ENCODE assay signal across 8 mouse cellular contexts in genomic region chr4:43030780-43031230, GRCm38 (mm10). TPM values are rescaled to one million over a fixed set of nuclear protein-coding genes. Genes with fewer than 3 reads are reported as not detected.
DNase-seq lines count a peak whose midpoint lies in the region; ATAC-seq and TF ChIP-seq lines count a peak whose summit lies in the region.

No protein-coding gene starts in this region.

- peak; percentile 65 for DNase-seq in kidney, adult 2 months
- no peak for DNase-seq in kidney, adult 11 months
- no peak for DNase-seq in ES-E14 (ENCODE audit: low read depth, low spot score)
- no peak for DNase-seq in thymus, postnatal 14 days
- DNase-seq in cerebellum, adult 11 months, result no peak

- in situ Hi-C loops in ES-E14 (cut with MboI; ENCODE audit: low sequenced_read_pairs in 2 of 2, unreplicated experiment in 2 of 2), result no loop called here

- no peak for TF ChIP-seq CTCF in kidney, adult 2 months (conservative IDR thresholded peaks at IDR 0.05; ENCODE audit: insufficient read depth, insufficient read length, low read depth, low read length)

- peak; percentile 69 for ATAC-seq in kidney, embryonic 16.5 days (ENCODE audit: low FRiP score, low TSS enrichment)
- no peak for ATAC-seq in midbrain, embryonic 12.5 days (ENCODE audit: low FRiP score, low read depth)

- peak overlapping the region; percentile 94 for H3K9ac ChIP-seq in ES-E14 (ENCODE audit: insufficient read depth, low read depth, low read length, poor library complexity, severe bottlenecking)
- H3K9ac ChIP-seq in kidney, embryonic 16.5 days (replicated peaks; ENCODE audit: low read length), result peak overlapping the region; percentile 96
- H3K9ac ChIP-seq in midbrain, embryonic 12.5 days (replicated peaks), result peak overlapping the region; percentile 92

- no peaks in the 10 kb centered on the region for H3K36me3 ChIP-seq in kidney, adult 2 months (ENCODE audit: control insufficient read depth, insufficient read depth, low read length)
- peaks cover 14% of the 10 kb centered on the region for H3K36me3 ChIP-seq in ES-E14 (ENCODE audit: control insufficient read depth, insufficient read depth, low read length, poor library complexity, severe bottlenecking)
- peaks cover 86% of the 10 kb centered on the region for H3K36me3 ChIP-seq in erythroblast, embryonic 14.5 days (ENCODE audit: control insufficient read depth)
- H3K36me3 ChIP-seq in kidney, embryonic 16.5 days (ENCODE audit: insufficient read depth, low read length), result peaks cover 40% of the 10 kb centered on the region
- H3K36me3 ChIP-seq in midbrain, embryonic 12.5 days, result peaks cover 68% of the 10 kb centered on the region

- H3K4me2 ChIP-seq in kidney, embryonic 16.5 days (replicated peaks; ENCODE audit: low read depth, low read length), result peak overlapping the region; percentile 92
- peak overlapping the region; percentile 88 for H3K4me2 ChIP-seq in midbrain, embryonic 12.5 days (replicated peaks)

- 1% methylated on average over 28 of the region's 28 CpGs for WGBS in kidney, adult 2 months
- WGBS in kidney, embryonic 16.5 days, result 2% methylated on average over 28 of the region's 28 CpGs
- 1% methylated on average over 28 of the region's 28 CpGs for WGBS in midbrain, embryonic 12.5 days

- no peak for TF ChIP-seq POLR2A in kidney, adult 2 months (IDR thresholded peaks at IDR 0.05; ENCODE audit: low read depth, low read length)

- peaks cover 7% of the 10 kb centered on the region; the same call in 1 of the 2 replicates for H3K4me1 ChIP-seq in kidney, adult 2 months (ENCODE audit: control insufficient read depth, insufficient read depth, low read length)
- H3K4me1 ChIP-seq in ES-E14 (ENCODE audit: control insufficient read depth in 2 of 2, insufficient read depth in 2 of 2, low read length in 2 of 2, poor library complexity in 1 of 2), result peaks cover 0 to 3% of the 10 kb centered on the region in 2 experiments; a peak in 1 of 4 replicates
- H3K4me1 ChIP-seq in erythroblast, embryonic 14.5 days (ENCODE audit: control insufficient read depth), result peaks cover 56% of the 10 kb centered on the region
- H3K4me1 ChIP-seq in kidney, embryonic 16.5 days (ENCODE audit: insufficient read depth, low read length), result peaks cover 14% of the 10 kb centered on the region
- H3K4me1 ChIP-seq in midbrain, embryonic 12.5 days, result peaks cover 21% of the 10 kb centered on the region

- no peaks in the 10 kb centered on the region for H3K9me3 ChIP-seq in ES-E14 (ENCODE audit: control insufficient read depth, insufficient read depth, low read depth, low read length)
- H3K9me3 ChIP-seq in erythroblast, embryonic 14.5 days (ENCODE audit: control insufficient read depth, low read length), result no peaks in the 10 kb centered on the region
- H3K9me3 ChIP-seq in kidney, embryonic 16.5 days (ENCODE audit: low read length), result no peaks in the 10 kb centered on the region
- no peaks in the 10 kb centered on the region for H3K9me3 ChIP-seq in midbrain, embryonic 12.5 days

- H3K27me3 ChIP-seq in kidney, adult 2 months (replicated peaks; ENCODE audit: control insufficient read depth, insufficient read depth, low read length), result no peaks in the 10 kb centered on the region
- no peaks in the 10 kb centered on the region for H3K27me3 ChIP-seq in erythroblast, embryonic 14.5 days (ENCODE audit: control insufficient read depth)
- no peaks in the 10 kb centered on the region for H3K27me3 ChIP-seq in kidney, embryonic 16.5 days (ENCODE audit: insufficient read depth, low read length)
- no peaks in the 10 kb centered on the region for H3K27me3 ChIP-seq in midbrain, embryonic 12.5 days

- H3K4me3 ChIP-seq in kidney, adult 2 months (ENCODE audit: insufficient read depth, low read depth, low read length), result peak overlapping the region; percentile 81
- peak overlapping the region; percentile 85 for H3K4me3 ChIP-seq in ES-E14 (ENCODE audit: insufficient read depth in 1 of 2, low read depth in 1 of 2, low read length in 2 of 2, poor library complexity in 1 of 2, severe bottlenecking in 1 of 2)
- H3K4me3 ChIP-seq in erythroblast, embryonic 14.5 days (replicated peaks), result peak overlapping the region; percentile 77
- peak overlapping the region; percentile 88 for H3K4me3 ChIP-seq in kidney, embryonic 16.5 days (ENCODE audit: low read length)
- peak overlapping the region; percentile 78 for H3K4me3 ChIP-seq in midbrain, embryonic 12.5 days

- peak overlapping the region; percentile 86 for H3K27ac ChIP-seq in kidney, adult 2 months (ENCODE audit: insufficient read depth, low read depth, low read length)
- H3K27ac ChIP-seq in ES-E14 (ENCODE audit: insufficient read depth, low read depth, low read length, poor library complexity, severe bottlenecking), result peak overlapping the region; percentile 68
- H3K27ac ChIP-seq in kidney, embryonic 16.5 days (ENCODE audit: low read length), result peak overlapping the region; percentile 93
- peak overlapping the region; percentile 93 for H3K27ac ChIP-seq in midbrain, embryonic 12.5 days (replicated peaks)

TF ChIP-seq in ES-E14, 5 proteins besides CTCF, POLR2A, EP300 and RAD21:
- TF ChIP-seq CHD2 (IDR thresholded peaks at IDR 0.05; ENCODE audit: low read depth, low read length), result no peak
- no peak for TF ChIP-seq ZC3H11A (IDR thresholded peaks at IDR 0.05; ENCODE audit: borderline replicate concordance, low read depth, low read length)
- no peak for TF ChIP-seq ZNF384 (IDR thresholded peaks at IDR 0.05; ENCODE audit: low read depth, low read length)
- no peak for TF ChIP-seq HCFC1 (IDR thresholded peaks at IDR 0.05; ENCODE audit: borderline replicate concordance, insufficient read depth, low read length)
- TF ChIP-seq MAFK (IDR thresholded peaks at IDR 0.05; ENCODE audit: insufficient read depth, low read depth, low read length), result no peak

RNA-seq across cellular contexts. Expression of gene Stoml2, which starts 0.7 kb away (rescaled TPM):
- polyA plus RNA-seq in kidney, adult 2 months (2012; rRNA removed), result 103 and 118 TPM in 2 replicates
- total RNA-seq in ES-E14 (2012; rRNA removed), result 245 and 279 TPM in 2 replicates
- polyA plus RNA-seq in erythroblast, embryonic 14.5 days (2012), result 15.4 and 16.6 TPM in 2 replicates
- 363 and 374 TPM in 2 replicates for polyA plus RNA-seq in kidney, embryonic 16.5 days (2015; fragmentation: Nextera tagmentation; extraction: Ambion mirVana)
- polyA plus RNA-seq in midbrain, embryonic 12.5 days (2016; fragmentation: Nextera tagmentation; extraction: Ambion mirVana), result 281 and 296 TPM in 2 replicates

RNA-seq across cellular contexts. Expression of gene Pigo, which starts 5.2 kb away (rescaled TPM):
- 24.6 and 28.4 TPM in 2 replicates for polyA plus RNA-seq in kidney, adult 2 months (2012; rRNA removed)
- 40.9 and 59.1 TPM in 2 replicates for total RNA-seq in ES-E14 (2012; rRNA removed)
- polyA plus RNA-seq in erythroblast, embryonic 14.5 days (2012), result 2.1 and 2.2 TPM in 2 replicates
- 29.8 and 32.2 TPM in 2 replicates for polyA plus RNA-seq in kidney, embryonic 16.5 days (2015; fragmentation: Nextera tagmentation; extraction: Ambion mirVana)
- 25.2 and 27.5 TPM in 2 replicates for polyA plus RNA-seq in midbrain, embryonic 12.5 days (2016; fragmentation: Nextera tagmentation; extraction: Ambion mirVana)

RNA-seq across cellular contexts. Expression of gene Fam214b, which starts 15.2 kb away (rescaled TPM):
- polyA plus RNA-seq in kidney, adult 2 months (2012; rRNA removed), result 14.4 and 15.6 TPM in 2 replicates
- 8.2 and 11.9 TPM in 2 replicates for total RNA-seq in ES-E14 (2012; rRNA removed)
- 73.7 and 83.3 TPM in 2 replicates for polyA plus RNA-seq in erythroblast, embryonic 14.5 days (2012)
- 11.7 and 12.9 TPM in 2 replicates for polyA plus RNA-seq in kidney, embryonic 16.5 days (2015; fragmentation: Nextera tagmentation; extraction: Ambion mirVana)
- 51.2 and 51.8 TPM in 2 replicates for polyA plus RNA-seq in midbrain, embryonic 12.5 days (2016; fragmentation: Nextera tagmentation; extraction: Ambion mirVana)

RNA-seq across cellular contexts. Expression of gene Fancg, which starts 20.5 kb away (rescaled TPM):
- polyA plus RNA-seq in kidney, adult 2 months (2012; rRNA removed), result 6.8 and 7.1 TPM in 2 replicates
- total RNA-seq in ES-E14 (2012; rRNA removed), result 13.0 and 16.9 TPM in 2 replicates
- 0.62 and 0.83 TPM in 2 replicates for polyA plus RNA-seq in erythroblast, embryonic 14.5 days (2012)
- polyA plus RNA-seq in kidney, embryonic 16.5 days (2015; fragmentation: Nextera tagmentation; extraction: Ambion mirVana), result 19.5 and 20.6 TPM in 2 replicates
- 18.3 and 24.0 TPM in 2 replicates for polyA plus RNA-seq in midbrain, embryonic 12.5 days (2016; fragmentation: Nextera tagmentation; extraction: Ambion mirVana)

RNA-seq across cellular contexts. Expression of gene Unc13b, which starts 27.9 kb away (rescaled TPM):
- polyA plus RNA-seq in kidney, adult 2 months (2012; rRNA removed), result 5.0 and 5.5 TPM in 2 replicates
- 13.3 and 19.6 TPM in 2 replicates for total RNA-seq in ES-E14 (2012; rRNA removed)
- 0.01 TPM in 1 of 2 replicates, not detected in the other for polyA plus RNA-seq in erythroblast, embryonic 14.5 days (2012)
- polyA plus RNA-seq in kidney, embryonic 16.5 days (2015; fragmentation: Nextera tagmentation; extraction: Ambion mirVana), result 6.8 and 8.6 TPM in 2 replicates
- 24.6 and 30.7 TPM in 2 replicates for polyA plus RNA-seq in midbrain, embryonic 12.5 days (2016; fragmentation: Nextera tagmentation; extraction: Ambion mirVana)
